Mouse (Mus musculus) cerebellum, adult 11 months (tissue): Measurements from ENCODE around the gene 2410015M20Rik.
"Not testable (repeated sequence)": the region's sequence is repeated elsewhere in the genome, so short reads cannot be mapped to it uniquely, and the experiment has no call there.

ENCODE experiments used
- DNase-seq: peaks from one replicate; pipeline ENCODE4 v3.0.0; 2022

Gene 2410015M20Rik

GRCm38 (mm10) chr17:56613236-56613844 lies 3.8 kb upstream of the 2410015M20Rik start, which contains the start of gene Rpl36:
Gene Rpl36, plus strand, starts transcription at chr17:56613416.
- DNase-seq: peak; percentile 95

- not testable (repeated sequence) for DNase-seq
These were observed 3.0 kb upstream of the 2410015M20Rik start for GRCm38 (mm10) chr17:56612565-56612939.

- DNase-seq: peak; percentile 59
These were observed 2.4 kb upstream of the 2410015M20Rik start for GRCm38 (mm10) chr17:56611861-56612564.

- no peak for DNase-seq
These were observed 1.8 kb upstream of the 2410015M20Rik start for GRCm38 (mm10) chr17:56611323-56611722.

- no peak for DNase-seq
These were observed 872 bp downstream of the 2410015M20Rik start for GRCm38 (mm10) chr17:56608699-56609098.

- DNase-seq: no peak
These were observed 2.0 kb downstream of the 2410015M20Rik start for GRCm38 (mm10) chr17:56607521-56608062.

- no peak for DNase-seq
These were observed 4.1 kb downstream of the 2410015M20Rik start for GRCm38 (mm10) chr17:56605431-56605830.

GRCm38 (mm10) chr17:56604422-56604821 lies 5.1 kb downstream of the 2410015M20Rik start:
- no peak for DNase-seq

GRCm38 (mm10) chr17:56604070-56604380 lies 5.5 kb downstream of the 2410015M20Rik start:
- DNase-seq: no peak

GRCm38 (mm10) chr17:56603186-56604069 lies 6.1 kb downstream of the 2410015M20Rik start:
- no peak for DNase-seq

GRCm38 (mm10) chr17:56593527-56594271 lies 15.9 kb downstream of the 2410015M20Rik start:
- DNase-seq: no peak

GRCm38 (mm10) chr17:56592553-56592952 lies 17.0 kb downstream of the 2410015M20Rik start:
- no peak for DNase-seq

- DNase-seq: no peak
These were observed 20.6 kb downstream of the 2410015M20Rik start for GRCm38 (mm10) chr17:56588921-56589320.

GRCm38 (mm10) chr17:56587773-56588172 lies 21.8 kb downstream of the 2410015M20Rik start:
- DNase-seq: no peak

GRCm38 (mm10) chr17:56585171-56585821 lies 24.3 kb downstream of the 2410015M20Rik start:
- no peak for DNase-seq

- peak; percentile 100 for DNase-seq
These were observed 25.1 kb downstream of the 2410015M20Rik start, which contains the start of the genes Safb2 and Safb for GRCm38 (mm10) chr17:56584257-56585130. Gene Safb2, minus strand, starts transcription at chr17:56584585. Gene Safb, plus strand, starts transcription at chr17:56584825.

GRCm38 (mm10) chr17:56583611-56584256 lies 25.8 kb downstream of the 2410015M20Rik start:
- DNase-seq: peak; percentile 67

- no peak for DNase-seq
These were observed 26.5 kb downstream of the 2410015M20Rik start for GRCm38 (mm10) chr17:56583071-56583470.

GRCm38 (mm10) chr17:56572939-56573338 lies 36.6 kb downstream of the 2410015M20Rik start:
- no peak for DNase-seq

GRCm38 (mm10) chr17:56572154-56572553 lies 37.4 kb downstream of the 2410015M20Rik start:
- no peak for DNase-seq
